Mouse (Mus musculus) thymus, adult 2 months (tissue): Measurements from ENCODE around the gene Tm2d1. TPM values are rescaled to one million over a fixed set of nuclear protein-coding genes. Genes with fewer than 3 reads are reported as not detected.
A peak's percentile ranks its signal among the peaks of the same experiment; 100 is the strongest.
"Not testable (repeated sequence)": the region's sequence is repeated elsewhere in the genome, so short reads cannot be mapped to it uniquely, and the experiment has no call there.

Experiments used
- DNase-seq: peaks from one replicate; pipeline ENCODE4 v3.0.0; 2021
- H3K27ac ChIP-seq: fragments of 200-500 bp; 2 replicates; pipeline ENCODE4 v1.5.1; 2012; ENCODE audit warnings: low read length, control low read depth; ENCODE audit not compliant: control insufficient read depth, insufficient read depth
- H3K27me3 ChIP-seq: fragments of 200-500 bp; 2 replicates; pipeline ENCODE4 v1.6.1; 2012; ENCODE audit warnings: mild to moderate bottlenecking, low read length, moderate library complexity, mixed read lengths; ENCODE audit not compliant: control insufficient read depth, insufficient read depth
- H3K36me3 ChIP-seq: fragments of 200-500 bp; 2 replicates; pipeline ENCODE4 v1.6.1; 2012; ENCODE audit warnings: mild to moderate bottlenecking, low read length, moderate library complexity; ENCODE audit not compliant: control insufficient read depth, insufficient read depth
- H3K4me1 ChIP-seq: fragments of 200-500 bp; replicated peaks from 2 replicates; pipeline ENCODE4 v1.6.1; 2012; ENCODE audit warnings: low read length; ENCODE audit not compliant: control insufficient read depth, insufficient read depth
- H3K4me3 ChIP-seq: fragments of 200-500 bp; 2 replicates; pipeline ENCODE4 v1.5.1; 2012; ENCODE audit warnings: mild to moderate bottlenecking, low read length, control low read depth, moderate library complexity; ENCODE audit not compliant: control insufficient read depth, insufficient read depth
- CTCF ChIP-seq: fragments of 200-500 bp; IDR thresholded peaks from 2 replicates; pipeline ENCODE4 v1.5.1; 2012; ENCODE audit warnings: mild to moderate bottlenecking, control low read depth, low read length, moderate library complexity, borderline replicate concordance; ENCODE audit not compliant: control insufficient read depth, poor library complexity, insufficient read depth; ENCODE audit errors: extremely low read depth
- POLR2A ChIP-seq: fragments of 200-500 bp; IDR thresholded peaks from 2 replicates; pipeline ENCODE4 v1.6.1; 2012; ENCODE audit warnings: mild to moderate bottlenecking, low read length, control low read depth, moderate library complexity; ENCODE audit not compliant: control insufficient read depth, poor library complexity, insufficient read depth; ENCODE audit errors: extremely low read depth
- WGBS: fragments of 180-500 bp; shearing (Covaris S2); methylation state at CpG from one replicate; pipeline ENCODE4 v1.1.7; 2018; 5-methylcytosine and 5-hydroxymethylcytosine counted together
- polyA plus RNA-seq: library from polyadenylated mRNA; depleted of rRNA; stranded (reverse); fragments of >200 nt; gene quantifications from 2 replicates; pipeline ENCODE4 v1.2.3, GENCODE M21; 2012; rRNA removed

Gene Tm2d1
- polyA plus RNA-seq: 10.7 and 11.1 TPM in 2 replicates

DNA sequence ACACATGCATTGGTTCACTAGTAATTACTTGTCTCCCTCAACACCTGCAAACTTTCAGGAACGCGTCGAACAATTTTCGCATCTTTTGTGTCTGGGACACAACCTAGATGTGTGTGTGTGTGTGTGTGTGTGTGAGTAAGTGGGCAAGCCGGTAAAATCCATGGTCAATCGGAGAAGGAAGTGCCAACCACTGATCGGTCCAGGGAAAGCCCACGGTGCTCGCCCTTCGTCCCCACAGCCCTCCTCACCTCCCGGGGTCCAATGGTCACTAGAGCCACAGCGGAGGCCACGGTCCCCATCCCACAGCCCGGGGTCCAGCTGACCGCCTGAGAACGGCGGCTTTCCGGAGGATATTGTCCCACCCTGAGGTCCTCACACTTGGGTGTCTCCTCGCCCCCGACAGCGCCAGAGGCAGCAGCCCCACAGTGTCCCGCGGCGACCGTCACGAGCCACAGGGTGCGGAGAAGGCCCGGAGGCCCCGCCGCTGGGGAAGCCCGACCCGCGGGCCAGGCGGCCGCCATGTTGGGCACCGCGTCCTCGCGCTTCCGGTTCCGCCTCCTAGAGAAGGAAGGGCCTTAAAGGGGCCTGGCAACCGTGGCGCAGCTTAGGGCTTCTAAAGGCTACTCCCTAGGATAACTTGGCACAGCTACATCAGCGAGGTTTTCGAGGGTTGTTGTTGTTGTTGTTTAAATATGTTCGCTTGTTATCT lies at the start of gene Tm2d1:
Gene Tm2d1, minus strand, starts transcription at position 591 of the 709 bp plus-strand sequence.
- WGBS: 1% methylated on average over 46 of the region's 46 CpGs
- H3K27ac ChIP-seq: no peak within 1 kb of the TSS
- H3K36me3 ChIP-seq: no peaks in the 10 kb centered on the region
- peak within 1 kb of the TSS; percentile 77 for H3K4me3 ChIP-seq
- TF ChIP-seq POLR2A (peak; percentile 90), CTCF (no peak)
- peak; percentile 82 for DNase-seq
- H3K27me3 ChIP-seq: no peaks in the 10 kb centered on the region
- no peaks in the 10 kb centered on the region; the same call in 1 of the 2 replicates for H3K4me1 ChIP-seq

DNA sequence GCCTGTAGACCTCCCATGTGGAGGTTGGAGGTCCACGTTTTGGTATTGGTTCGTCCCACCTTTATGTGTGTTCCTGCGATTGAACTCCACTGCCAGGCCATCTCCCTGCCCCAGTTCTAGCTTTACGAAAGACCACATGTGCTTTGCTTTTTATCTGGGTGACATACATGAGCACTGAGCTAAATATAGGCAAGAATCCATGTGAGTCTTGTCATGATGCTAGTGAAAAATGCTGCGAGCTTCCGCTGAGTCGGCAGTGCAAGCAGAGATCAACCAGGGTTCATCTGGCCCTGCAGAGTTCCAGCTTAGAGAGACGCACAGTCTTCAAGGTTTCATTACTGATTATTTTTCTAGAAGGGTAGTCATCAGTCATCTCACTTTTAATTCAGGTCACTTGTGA lies 45.3 kb upstream of the Tm2d1 start:
- DNase-seq: no peak
- no peaks in the 10 kb centered on the region for H3K27me3 ChIP-seq
- no peak overlapping the region for H3K4me3 ChIP-seq
- WGBS: 98% methylated on average over 8 of the region's 8 CpGs
- H3K4me1 ChIP-seq: no peaks in the 10 kb centered on the region
- TF ChIP-seq POLR2A (no peak), CTCF (no peak)
- H3K27ac ChIP-seq: no peak overlapping the region
- no peaks in the 10 kb centered on the region for H3K36me3 ChIP-seq

DNA sequence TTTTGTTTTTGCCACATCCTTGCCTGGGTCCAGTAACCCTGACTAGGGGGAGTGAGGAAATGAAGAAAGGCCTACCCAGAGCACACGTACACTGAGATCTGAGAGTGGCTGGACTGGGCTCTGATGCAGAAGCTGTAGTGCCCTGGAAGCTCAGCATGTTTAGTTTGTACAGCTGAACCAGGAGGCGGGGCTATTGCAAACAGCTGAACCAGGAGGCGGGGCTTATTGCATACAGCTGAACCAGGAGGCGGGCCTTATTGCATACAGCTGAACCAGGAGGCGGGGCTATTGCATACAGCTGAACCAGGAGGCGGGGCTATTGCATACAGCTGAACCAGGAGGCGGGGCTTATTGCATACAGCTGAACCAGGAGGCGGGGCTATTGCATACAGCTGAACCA lies 32.0 kb upstream of the Tm2d1 start:
- H3K27ac ChIP-seq, H3K27me3 ChIP-seq: not testable (repeated sequence)
- 98% methylated on average over 8 of the region's 8 CpGs for WGBS

DNA sequence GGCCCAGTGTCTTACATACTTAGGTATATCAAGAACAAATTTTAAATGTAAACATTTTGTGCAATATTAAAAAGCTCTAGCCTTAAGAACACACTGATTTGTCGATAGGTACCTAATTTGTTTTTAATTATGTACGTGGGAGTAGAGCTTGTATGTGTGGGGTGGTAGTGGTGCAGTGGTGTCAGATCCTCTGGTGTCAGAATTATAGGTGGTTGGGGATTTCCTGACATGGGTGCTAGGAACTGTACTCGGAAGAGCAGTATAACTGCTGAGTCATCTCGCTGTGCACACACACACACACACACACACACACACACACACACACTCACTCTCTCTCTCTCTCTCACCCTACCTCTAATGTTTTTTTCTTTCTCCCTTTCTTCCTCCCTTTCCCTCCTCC lies 25.3 kb upstream of the Tm2d1 start:
- WGBS: 80% methylated on average over 4 of the region's 4 CpGs
- Histone ChIP-seq H3K4me1 (no peaks in the 10 kb centered on the region), H3K27ac (no peak overlapping the region), H3K27me3 (no peaks in the 10 kb centered on the region), H3K4me3 (no peak overlapping the region), H3K36me3 (no peaks in the 10 kb centered on the region)
- DNase-seq: no peak
- TF ChIP-seq CTCF (no peak), POLR2A (no peak)

More for the DNA sequence above, 32.0 kb upstream of the Tm2d1 start:
- not testable (repeated sequence) for DNase-seq, H3K4me1 ChIP-seq, H3K36me3 ChIP-seq, H3K4me3 ChIP-seq

DNA sequence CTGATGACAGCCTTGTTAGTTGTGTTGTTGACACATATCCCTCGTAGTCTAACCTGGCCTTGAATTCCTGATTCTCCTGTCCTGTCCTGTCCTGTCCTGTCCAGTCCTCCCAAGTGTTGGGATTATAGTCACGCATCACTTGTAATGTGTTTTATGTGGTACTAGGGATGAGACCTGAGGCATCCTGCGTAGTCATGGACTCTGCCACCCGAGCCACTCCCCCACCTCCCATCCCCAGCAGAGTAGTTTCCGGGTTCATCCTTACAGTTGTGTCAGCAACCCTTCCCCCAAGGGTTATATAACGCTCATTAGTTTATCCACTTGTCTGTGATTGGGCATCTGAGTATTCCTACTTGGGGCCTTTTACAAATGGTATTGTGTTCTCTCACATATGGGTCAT lies 21.3 kb upstream of the Tm2d1 start:
- no peak overlapping the region for H3K4me3 ChIP-seq
- no peaks in the 10 kb centered on the region for H3K36me3 ChIP-seq
- DNase-seq: no peak
- WGBS: 95% methylated on average over 6 of the region's 6 CpGs
- no peak for TF ChIP-seq CTCF
- TF ChIP-seq POLR2A: no peak
- no peaks in the 10 kb centered on the region for H3K4me1 ChIP-seq
- no peaks in the 10 kb centered on the region for H3K27me3 ChIP-seq
- no peak overlapping the region for H3K27ac ChIP-seq

DNA sequence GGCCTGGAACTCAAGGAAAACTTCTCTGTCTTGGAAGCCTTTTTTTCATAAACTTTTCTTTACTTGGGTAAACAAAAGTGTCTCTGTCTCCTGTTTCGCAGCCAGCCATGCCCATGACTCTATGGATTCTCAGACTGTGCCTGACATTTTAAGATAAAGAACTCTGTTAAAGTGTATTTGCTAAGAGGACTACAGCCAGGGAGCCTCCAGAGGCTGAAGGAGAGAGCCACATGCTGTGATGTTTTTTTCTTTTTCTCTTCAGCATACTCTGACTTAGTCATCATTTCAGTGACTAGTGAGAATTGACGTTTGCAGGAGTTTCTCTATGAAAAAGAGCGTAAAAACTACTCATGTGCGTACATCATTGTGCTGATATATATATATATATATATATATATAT lies 20.4 kb upstream of the Tm2d1 start:
- no peaks in the 10 kb centered on the region for H3K27me3 ChIP-seq
- H3K4me1 ChIP-seq: no peaks in the 10 kb centered on the region
- TF ChIP-seq CTCF (no peak), POLR2A (no peak)
- no peak overlapping the region for H3K4me3 ChIP-seq
- no peak for DNase-seq
- WGBS: 97% methylated on average over 4 of the region's 4 CpGs
- no peak overlapping the region for H3K27ac ChIP-seq
- H3K36me3 ChIP-seq: no peaks in the 10 kb centered on the region

DNA sequence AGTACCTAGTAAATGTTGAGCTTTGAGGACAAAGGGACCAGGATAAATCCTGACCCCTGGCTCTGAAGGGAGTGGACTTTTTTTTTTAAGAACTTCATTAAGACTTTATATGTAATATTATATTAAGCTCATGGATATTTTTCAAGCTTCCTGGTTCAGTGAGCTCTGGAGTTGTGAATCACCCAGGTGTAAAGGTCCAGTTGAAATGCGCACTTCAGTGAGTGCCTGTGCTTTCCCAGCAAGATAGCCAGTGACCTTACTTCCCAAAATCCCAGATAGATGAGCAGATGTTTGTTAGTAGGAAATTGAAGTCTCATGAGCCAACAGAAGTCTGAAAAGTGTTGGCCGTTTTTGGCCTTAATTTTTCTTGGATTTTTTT lies 18.5 kb upstream of the Tm2d1 start:
- WGBS: 93% methylated on average over 2 of the region's 2 CpGs
- Histone ChIP-seq H3K36me3 (no peaks in the 10 kb centered on the region), H3K27ac (no peak overlapping the region), H3K27me3 (no peaks in the 10 kb centered on the region), H3K4me3 (no peak overlapping the region), H3K4me1 (no peaks in the 10 kb centered on the region)
- TF ChIP-seq POLR2A: no peak
- no peak for TF ChIP-seq CTCF
- DNase-seq: no peak

DNA sequence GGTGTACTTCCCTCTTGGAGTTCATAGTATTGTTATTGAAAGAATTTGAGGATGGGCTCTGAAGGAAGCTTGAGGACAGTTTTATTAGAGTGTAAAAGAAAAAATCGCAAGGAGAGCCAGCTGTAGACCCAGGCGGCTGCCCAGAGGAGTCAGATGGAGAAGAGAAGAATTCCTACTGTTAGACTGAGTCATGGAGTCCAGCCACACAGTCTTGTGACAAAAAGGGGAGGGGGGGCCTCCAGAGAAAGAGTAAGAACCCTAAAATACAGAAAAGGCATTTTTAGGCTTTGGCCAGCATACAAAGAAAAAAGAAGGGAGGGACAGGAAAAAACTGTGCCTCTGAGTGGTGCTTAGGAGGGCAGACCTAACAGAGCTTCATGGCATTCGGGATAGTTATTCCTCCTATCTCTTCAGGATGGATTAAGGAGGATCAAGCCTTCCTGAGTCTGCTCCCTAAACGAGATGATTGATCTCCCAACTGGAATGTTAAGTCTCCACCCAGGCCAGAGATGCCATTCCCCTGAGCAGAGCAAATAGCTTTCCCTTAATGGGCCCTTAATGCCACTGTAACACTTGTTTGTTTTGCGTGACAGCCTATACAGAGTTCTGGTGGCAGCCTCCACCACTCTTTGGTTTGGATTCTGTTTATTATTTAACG lies 17.9 kb upstream of the Tm2d1 start:
- no peak overlapping the region for H3K27ac ChIP-seq
- no peak for DNase-seq

More for the DNA sequence above, 17.9 kb upstream of the Tm2d1 start:
- no peaks in the 10 kb centered on the region for H3K4me1 ChIP-seq
- 86% methylated on average over 6 of the region's 6 CpGs for WGBS
- no peaks in the 10 kb centered on the region for H3K36me3 ChIP-seq
- no peaks in the 10 kb centered on the region for H3K27me3 ChIP-seq
- TF ChIP-seq CTCF: no peak
- H3K4me3 ChIP-seq: no peak overlapping the region
